Mouse (Mus musculus): ENCODE results near the gene Pde2a. TPM values are rescaled to one million over a fixed set of nuclear protein-coding genes. Genes with fewer than 3 reads are reported as not detected.

Pde2a gene
- polyA plus RNA-seq, 1 experiment: 33.2 TPM

DNA sequence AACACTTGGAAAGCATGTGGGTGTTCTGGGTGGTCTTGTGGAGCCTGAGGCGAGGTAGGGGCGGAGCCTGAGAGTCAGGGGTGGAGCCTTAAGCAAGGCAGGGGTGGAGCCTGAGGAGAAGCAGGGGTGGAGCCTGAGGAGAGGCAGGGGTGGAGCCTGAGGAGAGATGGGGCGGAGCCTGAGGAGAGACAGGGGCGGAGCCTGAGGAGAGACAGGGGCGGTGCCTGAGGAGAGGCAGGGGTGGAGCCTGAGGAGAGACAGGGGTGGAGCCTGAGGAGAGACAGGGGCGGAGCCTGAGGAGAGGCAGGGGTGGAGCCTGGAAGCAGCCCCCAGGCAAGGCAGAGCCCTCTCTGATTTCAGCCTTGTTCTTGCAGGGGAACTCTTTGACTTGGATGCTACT is 79.7 kb downstream of the Pde2a start:
- peak overlapping the region; percentile 64; the same call in 1 of the 2 replicates for H3K27ac ChIP-seq (ENCODE audit: control insufficient read depth, insufficient read depth, low read depth, low read length, poor library complexity)
- 87% methylated on average over 6 of the region's 6 CpGs for WGBS
- H3K4me3 ChIP-seq (replicated peaks; ENCODE audit: control insufficient read depth, low read depth, low read length): no peak overlapping the region
- TF ChIP-seq POLR2A (IDR thresholded peaks at IDR 0.05; ENCODE audit: borderline replicate concordance, control insufficient read depth, low read depth, low read length): no peak
- no peak for TF ChIP-seq CTCF (IDR thresholded peaks at IDR 0.05; ENCODE audit: control insufficient read depth, insufficient read depth, low read length)
- peaks cover 19% of the 10 kb centered on the region for H3K4me1 ChIP-seq (ENCODE audit: control insufficient read depth, insufficient read depth, low read length)

- H3K4me1 ChIP-seq (ENCODE audit: control insufficient read depth, insufficient read depth, low read length): peaks cover 19% of the 10 kb centered on the region
- TF ChIP-seq POLR2A (IDR thresholded peaks at IDR 0.05; ENCODE audit: borderline replicate concordance, control insufficient read depth, low read depth, low read length) (no peak), CTCF (IDR thresholded peaks at IDR 0.05; ENCODE audit: control insufficient read depth, insufficient read depth, low read length) (peak; percentile 58; the same call in 1 of the 2 replicates)
Measured at GRCm38 (mm10) chr7:101501675-101502074, 80.2 kb downstream of the Pde2a start.

GRCm38 (mm10) chr7:101503351-101503750 is 81.9 kb downstream of the Pde2a start:
- no peak overlapping the region for H3K4me3 ChIP-seq (replicated peaks; ENCODE audit: control insufficient read depth, low read depth, low read length)
- peaks cover 15% of the 10 kb centered on the region; the same call in 1 of the 2 replicates for H3K4me1 ChIP-seq (ENCODE audit: control insufficient read depth, insufficient read depth, low read length)
- TF ChIP-seq CTCF (IDR thresholded peaks at IDR 0.05; ENCODE audit: control insufficient read depth, insufficient read depth, low read length) (peak; percentile 79), POLR2A (IDR thresholded peaks at IDR 0.05; ENCODE audit: borderline replicate concordance, control insufficient read depth, low read depth, low read length) (no peak)
- H3K27ac ChIP-seq (ENCODE audit: control insufficient read depth, insufficient read depth, low read depth, low read length, poor library complexity): 0 out of 2 replicates have a peak overlapping the region, but pooled peaks have one; percentile 5
- 32% methylated on average over 8 of the region's 8 CpGs for WGBS

More at GRCm38 (mm10) chr7:101501675-101502074, 80.2 kb downstream of the Pde2a start:
- H3K4me3 ChIP-seq (replicated peaks; ENCODE audit: control insufficient read depth, low read depth, low read length): no peak overlapping the region
- WGBS: 73% methylated on average over 6 of the region's 6 CpGs
- no peak overlapping the region for H3K27ac ChIP-seq (ENCODE audit: control insufficient read depth, insufficient read depth, low read depth, low read length, poor library complexity)

DNA sequence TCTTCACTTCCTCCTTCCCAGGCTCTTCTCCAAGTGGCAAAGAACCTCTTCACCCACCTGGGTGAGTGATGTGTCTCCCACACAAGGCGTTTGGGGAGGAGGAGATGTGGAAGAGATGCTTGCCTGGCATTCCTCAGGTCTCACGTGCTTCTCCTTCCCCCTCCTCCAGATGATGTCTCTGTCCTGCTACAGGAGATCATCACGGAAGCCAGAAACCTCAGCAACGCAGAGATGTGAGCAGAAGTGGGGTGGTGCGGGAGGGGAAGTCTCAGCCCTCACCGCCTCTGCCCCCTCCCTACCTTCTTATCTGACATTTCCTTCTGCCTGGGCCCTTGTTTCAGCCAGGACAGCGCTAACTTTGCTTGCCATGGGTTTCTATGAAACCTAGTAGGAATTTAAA is 82.3 kb downstream of the Pde2a start:
- Histone ChIP-seq H3K4me1 (ENCODE audit: control insufficient read depth, insufficient read depth, low read length) (peaks cover 13% of the 10 kb centered on the region; the same call in 1 of the 2 replicates), H3K27ac (ENCODE audit: control insufficient read depth, insufficient read depth, low read depth, low read length, poor library complexity) (peak overlapping the region; percentile 5; the same call in 1 of the 2 replicates), H3K4me3 (replicated peaks; ENCODE audit: control insufficient read depth, low read depth, low read length) (no peak overlapping the region)
- no peak for TF ChIP-seq CTCF (IDR thresholded peaks at IDR 0.05; ENCODE audit: control insufficient read depth, insufficient read depth, low read length)
- TF ChIP-seq POLR2A (IDR thresholded peaks at IDR 0.05; ENCODE audit: borderline replicate concordance, control insufficient read depth, low read depth, low read length): no peak
- WGBS: 18% methylated on average over 7 of the region's 7 CpGs

DNA sequence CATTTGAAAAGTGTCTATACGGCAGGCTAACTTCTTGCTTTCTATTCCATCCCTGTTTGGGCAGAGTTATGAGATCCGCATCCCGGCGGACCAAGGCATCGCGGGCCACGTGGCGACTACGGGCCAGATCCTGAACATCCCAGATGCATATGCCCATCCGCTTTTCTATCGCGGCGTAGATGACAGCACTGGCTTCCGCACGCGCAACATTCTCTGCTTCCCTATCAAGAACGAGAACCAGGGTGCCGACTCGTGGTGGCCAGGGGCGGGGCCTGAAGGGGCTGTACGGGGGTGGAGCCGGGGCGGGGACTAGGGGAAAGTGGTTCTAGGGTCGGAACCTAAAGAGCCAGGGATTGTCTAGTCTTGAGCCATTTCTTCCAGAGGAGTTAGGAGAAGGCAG is 83.0 kb downstream of the Pde2a start:
- H3K4me1 ChIP-seq (ENCODE audit: control insufficient read depth, insufficient read depth, low read length): peaks cover 12% of the 10 kb centered on the region; the same call in 1 of the 2 replicates
- H3K4me3 ChIP-seq (replicated peaks; ENCODE audit: control insufficient read depth, low read depth, low read length): peak overlapping the region; percentile 12
- WGBS: 14% methylated on average over 24 of the region's 24 CpGs
- H3K27ac ChIP-seq (ENCODE audit: control insufficient read depth, insufficient read depth, low read depth, low read length, poor library complexity): peak overlapping the region; percentile 46
- TF ChIP-seq CTCF (IDR thresholded peaks at IDR 0.05; ENCODE audit: control insufficient read depth, insufficient read depth, low read length) (no peak), POLR2A (IDR thresholded peaks at IDR 0.05; ENCODE audit: borderline replicate concordance, control insufficient read depth, low read depth, low read length) (peak; percentile 38; the same call in 1 of the 2 replicates)

DNA sequence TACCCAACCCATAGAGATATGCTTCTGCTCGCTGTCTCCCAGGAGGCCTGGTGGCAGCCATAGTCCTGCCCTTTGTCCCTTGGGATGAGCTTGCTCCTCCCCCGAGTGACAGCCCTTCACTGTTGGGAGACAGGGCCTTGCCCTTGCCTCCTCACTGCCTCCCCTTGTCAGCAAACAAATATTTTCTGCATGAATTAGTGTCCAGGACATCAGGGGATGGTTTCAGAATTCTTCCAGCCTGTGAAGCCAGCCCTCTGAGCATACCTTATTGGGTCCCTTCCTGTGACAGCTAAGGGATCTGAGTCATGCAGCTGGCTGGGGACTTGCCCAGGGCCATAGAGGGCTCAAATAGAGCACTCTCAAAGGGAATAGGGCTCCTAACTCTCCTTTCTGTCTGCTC is 87.7 kb downstream of the Pde2a start:
- Histone ChIP-seq H3K4me1 (ENCODE audit: control insufficient read depth, insufficient read depth, low read length) (peaks cover 1% of the 10 kb centered on the region; the same call in 1 of the 2 replicates), H3K4me3 (replicated peaks; ENCODE audit: control insufficient read depth, low read depth, low read length) (no peak overlapping the region), H3K27ac (ENCODE audit: control insufficient read depth, insufficient read depth, low read depth, low read length, poor library complexity) (no peak overlapping the region)
- no peak for TF ChIP-seq CTCF (IDR thresholded peaks at IDR 0.05; ENCODE audit: control insufficient read depth, insufficient read depth, low read length)
- no peak for TF ChIP-seq POLR2A (IDR thresholded peaks at IDR 0.05; ENCODE audit: borderline replicate concordance, control insufficient read depth, low read depth, low read length)
- WGBS: 69% methylated on average over 2 of the region's 2 CpGs

DNA sequence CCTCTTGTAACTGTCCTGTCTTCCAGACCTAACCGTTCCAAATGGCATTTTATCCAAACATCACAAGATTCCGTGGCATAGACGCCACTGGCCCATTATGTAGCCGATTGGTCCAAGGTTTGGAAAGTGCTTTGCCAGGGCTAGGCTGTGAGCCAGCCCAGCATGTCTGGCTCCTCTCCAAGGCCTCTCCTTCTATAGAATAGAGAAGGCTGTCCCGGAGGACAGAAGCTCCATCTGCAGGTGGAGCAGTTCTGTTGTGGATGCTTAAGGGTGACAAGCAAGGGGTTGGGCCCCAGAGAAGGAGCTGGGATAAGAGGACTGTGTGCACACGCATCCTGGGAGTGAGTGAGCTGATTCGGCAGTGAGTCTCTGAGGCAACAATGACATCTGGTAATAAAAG is 92.2 kb downstream of the Pde2a start:
- Histone ChIP-seq H3K4me3 (replicated peaks; ENCODE audit: control insufficient read depth, low read depth, low read length) (no peak overlapping the region), H3K27ac (ENCODE audit: control insufficient read depth, insufficient read depth, low read depth, low read length, poor library complexity) (no peak overlapping the region), H3K4me1 (ENCODE audit: control insufficient read depth, insufficient read depth, low read length) (no peaks in the 10 kb centered on the region)
- no peak for TF ChIP-seq POLR2A (IDR thresholded peaks at IDR 0.05; ENCODE audit: borderline replicate concordance, control insufficient read depth, low read depth, low read length)
- no peak for TF ChIP-seq CTCF (IDR thresholded peaks at IDR 0.05; ENCODE audit: control insufficient read depth, insufficient read depth, low read length)
- 79% methylated on average over 7 of the region's 7 CpGs for WGBS

DNA sequence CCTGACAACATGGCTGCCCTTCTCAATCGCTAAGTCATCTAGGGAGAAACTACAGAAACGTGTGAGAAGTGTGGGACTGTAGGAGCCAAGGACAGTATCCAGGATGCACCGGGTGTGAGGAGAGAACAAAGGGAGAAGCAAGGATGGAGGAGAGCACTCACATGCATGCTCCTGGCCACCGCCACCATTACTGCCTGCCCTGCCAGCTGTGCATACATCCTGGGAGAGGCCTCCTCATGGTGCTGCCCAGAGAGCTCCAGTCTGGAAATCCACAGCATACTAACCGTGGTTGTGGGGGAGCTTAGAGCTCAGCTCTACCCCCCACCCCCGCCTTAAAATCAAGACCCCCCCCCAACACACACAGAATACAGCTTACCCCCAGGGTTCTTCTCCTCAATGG is 93.3 kb downstream of the Pde2a start:
- Histone ChIP-seq H3K4me1 (ENCODE audit: control insufficient read depth, insufficient read depth, low read length) (no peaks in the 10 kb centered on the region), H3K4me3 (replicated peaks; ENCODE audit: control insufficient read depth, low read depth, low read length) (no peak overlapping the region), H3K27ac (ENCODE audit: control insufficient read depth, insufficient read depth, low read depth, low read length, poor library complexity) (no peak overlapping the region)
- 75% methylated on average over 6 of the region's 6 CpGs for WGBS
- TF ChIP-seq POLR2A (IDR thresholded peaks at IDR 0.05; ENCODE audit: borderline replicate concordance, control insufficient read depth, low read depth, low read length): no peak
- no peak for TF ChIP-seq CTCF (IDR thresholded peaks at IDR 0.05; ENCODE audit: control insufficient read depth, insufficient read depth, low read length)

- no peak for TF ChIP-seq POLR2A (IDR thresholded peaks at IDR 0.05; ENCODE audit: borderline replicate concordance, control insufficient read depth, low read depth, low read length)
- TF ChIP-seq CTCF (IDR thresholded peaks at IDR 0.05; ENCODE audit: control insufficient read depth, insufficient read depth, low read length): no peak
- Histone ChIP-seq H3K4me3 (replicated peaks; ENCODE audit: control insufficient read depth, low read depth, low read length) (no peak overlapping the region), H3K4me1 (ENCODE audit: control insufficient read depth, insufficient read depth, low read length) (no peaks in the 10 kb centered on the region), H3K27ac (ENCODE audit: control insufficient read depth, insufficient read depth, low read depth, low read length, poor library complexity) (no peak overlapping the region)
- WGBS: 63% methylated on average over 6 of the region's 6 CpGs
Measured at GRCm38 (mm10) chr7:101515295-101515694, 93.8 kb downstream of the Pde2a start.
